Mouse (Mus musculus): ENCODE data around the gene Myo15b. TPM values are rescaled to one million over a fixed set of nuclear protein-coding genes. Genes with fewer than 3 reads are reported as not detected.

The Myo15b gene
- polyA plus RNA-seq, 1 experiment from 2014 or later = 44.8 TPM

DNA sequence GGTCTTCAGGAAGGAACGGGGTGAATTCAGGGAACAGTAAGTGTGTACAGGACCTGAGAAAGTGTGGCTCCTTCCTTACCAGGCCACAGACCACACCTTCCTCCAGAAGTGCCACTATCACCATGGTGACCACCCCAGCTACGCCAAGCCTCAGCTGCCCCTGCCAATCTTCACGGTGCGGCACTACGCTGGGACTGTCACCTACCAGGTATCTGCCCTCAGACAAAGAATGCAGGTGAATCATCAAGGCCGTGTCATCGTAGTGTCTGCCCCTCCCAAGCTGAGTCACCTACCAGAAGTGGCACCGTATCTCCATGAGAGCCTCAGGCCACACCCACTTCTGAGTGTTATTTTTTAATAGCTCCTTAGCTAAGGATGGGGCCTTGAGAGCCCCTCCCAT, 11.2 kb downstream of the Myo15b start:
- no peaks in the 10 kb centered on the region for H3K9me3 ChIP-seq (ENCODE audit: control insufficient read depth, low read length)
- no peak overlapping the region for H3K27ac ChIP-seq (ENCODE audit: low read depth)
- ATAC-seq (replicated peaks; ENCODE audit: low FRiP score, low TSS enrichment, low read depth) (peak; percentile 68), DNase-seq (ENCODE audit: low spot score) (no peak)
- H3K4me2 ChIP-seq (ENCODE audit: low read length) = no peak overlapping the region
- H3K4me1 ChIP-seq (replicated peaks; ENCODE audit: control insufficient read depth, insufficient read depth, low read length) = no peaks in the 10 kb centered on the region
- H3K9ac ChIP-seq (ENCODE audit: low read length) = no peak overlapping the region
- 78% methylated on average over 8 of the region's 8 CpGs for WGBS
- H3K4me3 ChIP-seq (ENCODE audit: low read depth, low read length) = no peak overlapping the region
- H3K27me3 ChIP-seq (replicated peaks; ENCODE audit: control insufficient read depth, insufficient read depth, low read length) = no peaks in the 10 kb centered on the region
- H3K36me3 ChIP-seq (ENCODE audit: control insufficient read depth, insufficient read depth, low read length) = no peaks in the 10 kb centered on the region

DNA sequence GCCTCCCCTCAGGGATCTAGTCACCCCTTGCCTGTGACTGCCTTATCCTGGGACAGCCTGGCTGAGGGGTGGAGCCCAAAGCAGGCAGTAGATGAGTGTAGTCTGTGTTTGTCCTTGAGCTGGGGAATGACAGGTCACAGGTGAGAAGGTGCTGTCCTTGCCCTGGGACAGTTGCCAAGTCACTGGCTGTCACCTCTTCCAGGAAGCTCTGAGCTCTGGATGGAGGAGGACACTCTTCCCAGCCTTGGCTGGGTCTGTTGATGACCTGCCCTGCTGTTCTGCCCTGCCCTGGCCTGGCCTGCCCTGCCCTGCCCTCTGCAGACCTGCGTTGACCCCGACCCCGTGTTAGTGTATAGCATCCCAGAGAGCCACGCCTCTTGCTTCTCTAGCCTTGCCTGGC, 14.2 kb downstream of the Myo15b start:
- Histone ChIP-seq H3K27me3 (replicated peaks; ENCODE audit: control insufficient read depth, insufficient read depth, low read length) (no peaks in the 10 kb centered on the region), H3K4me3 (ENCODE audit: low read depth, low read length) (no peak overlapping the region), H3K27ac (ENCODE audit: low read depth) (no peak overlapping the region), H3K4me1 (replicated peaks; ENCODE audit: control insufficient read depth, insufficient read depth, low read length) (no peaks in the 10 kb centered on the region), H3K9ac (ENCODE audit: low read length) (no peak overlapping the region), H3K9me3 (ENCODE audit: control insufficient read depth, low read length) (no peaks in the 10 kb centered on the region), H3K36me3 (ENCODE audit: control insufficient read depth, insufficient read depth, low read length) (no peaks in the 10 kb centered on the region), H3K4me2 (ENCODE audit: low read length) (no peak overlapping the region)
- no peak for ATAC-seq (replicated peaks; ENCODE audit: low FRiP score, low TSS enrichment, low read depth)
- no peak for DNase-seq (ENCODE audit: low spot score)
- 48% methylated on average over 4 of the region's 4 CpGs for WGBS

DNA sequence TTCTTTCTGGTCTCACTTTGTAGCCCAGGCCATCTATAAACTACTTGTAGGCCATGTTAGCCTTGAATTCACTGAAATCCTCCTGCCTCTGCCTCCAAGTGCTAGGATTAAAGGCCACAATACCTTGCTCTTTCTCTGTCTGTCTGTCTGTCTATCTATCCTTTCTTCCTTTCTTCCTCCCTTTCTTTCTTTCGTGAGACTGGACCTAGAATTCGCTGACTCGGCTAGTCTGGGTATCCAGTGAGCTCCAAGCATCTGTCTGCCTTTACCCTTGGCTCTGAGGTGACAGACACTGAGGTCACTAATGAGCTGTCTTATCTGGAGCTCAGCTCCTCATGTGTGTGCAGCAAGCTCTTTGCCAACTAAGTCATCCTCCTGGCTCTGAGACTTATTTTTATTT, 17.7 kb downstream of the Myo15b start:
- Histone ChIP-seq H3K4me3 (ENCODE audit: low read depth, low read length) (no peak overlapping the region), H3K4me2 (ENCODE audit: low read length) (no peak overlapping the region), H3K9me3 (ENCODE audit: control insufficient read depth, low read length) (no peaks in the 10 kb centered on the region), H3K36me3 (ENCODE audit: control insufficient read depth, insufficient read depth, low read length) (no peaks in the 10 kb centered on the region), H3K27ac (ENCODE audit: low read depth) (no peak overlapping the region), H3K4me1 (replicated peaks; ENCODE audit: control insufficient read depth, insufficient read depth, low read length) (no peaks in the 10 kb centered on the region), H3K9ac (ENCODE audit: low read length) (no peak overlapping the region), H3K27me3 (replicated peaks; ENCODE audit: control insufficient read depth, insufficient read depth, low read length) (no peaks in the 10 kb centered on the region)
- DNase-seq (ENCODE audit: low spot score) = no peak
- ATAC-seq (replicated peaks; ENCODE audit: low FRiP score, low TSS enrichment, low read depth) = no peak
- WGBS = 91% methylated on average over 3 of the region's 3 CpGs

DNA sequence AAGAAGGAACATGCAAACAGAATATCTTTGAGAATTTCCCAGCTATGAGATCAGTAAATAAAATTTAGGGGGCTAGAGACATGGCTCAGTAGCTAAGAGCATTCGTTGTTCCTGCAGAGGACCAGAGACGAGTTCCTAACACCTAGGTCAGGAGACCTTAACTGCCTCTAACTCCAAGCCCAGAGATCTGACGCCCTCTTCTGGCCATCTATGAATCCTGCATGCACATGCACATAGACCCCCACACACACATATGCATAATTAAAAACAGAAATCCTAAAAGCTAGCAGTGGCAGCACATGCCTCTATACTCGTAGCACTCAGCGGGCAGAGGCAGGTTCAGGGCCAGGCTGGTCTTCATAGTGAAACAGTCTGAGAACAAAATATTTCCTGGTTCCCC, 18.2 kb downstream of the Myo15b start:
- DNase-seq (ENCODE audit: low spot score) = no peak

DNA sequence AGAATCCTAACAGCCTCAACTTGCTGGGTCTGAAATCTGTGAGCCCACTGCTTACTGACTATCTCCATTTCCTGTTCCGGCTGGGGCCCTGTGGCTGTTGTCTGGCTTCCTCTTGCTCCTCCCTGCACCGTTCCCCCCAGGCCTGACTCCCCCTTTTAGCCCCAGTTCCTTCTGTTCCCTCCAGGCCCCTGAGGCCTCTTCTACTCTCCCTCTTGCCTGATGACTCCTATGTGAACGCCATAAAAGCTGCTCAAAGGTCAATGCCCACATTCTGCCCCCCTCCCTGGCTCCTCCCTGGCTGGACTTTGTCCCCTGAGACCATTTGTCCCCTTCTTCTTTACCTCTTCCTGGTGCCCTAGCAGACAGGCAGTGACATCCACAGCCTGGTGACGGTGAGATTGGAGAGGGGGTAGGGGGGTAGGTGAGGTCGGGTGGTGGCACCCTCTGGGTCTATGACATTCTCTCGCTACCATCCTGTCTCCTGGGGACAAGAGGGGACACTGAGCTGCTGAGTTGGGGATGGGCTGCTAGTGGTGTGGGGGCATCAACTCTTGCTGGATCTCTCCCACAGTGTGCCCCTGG, 19.1 kb downstream of the Myo15b start:
- H3K36me3 ChIP-seq (ENCODE audit: control insufficient read depth, insufficient read depth, low read length) = no peaks in the 10 kb centered on the region
- H3K9me3 ChIP-seq (ENCODE audit: control insufficient read depth, low read length) = no peaks in the 10 kb centered on the region
- no peak overlapping the region for H3K9ac ChIP-seq (ENCODE audit: low read length)
- H3K4me1 ChIP-seq (replicated peaks; ENCODE audit: control insufficient read depth, insufficient read depth, low read length) = no peaks in the 10 kb centered on the region
- peak overlapping the region; percentile 71 for H3K27ac ChIP-seq (ENCODE audit: low read depth)
- H3K27me3 ChIP-seq (replicated peaks; ENCODE audit: control insufficient read depth, insufficient read depth, low read length) = no peaks in the 10 kb centered on the region
- peak overlapping the region; percentile 35 for H3K4me2 ChIP-seq (ENCODE audit: low read length)
- peak overlapping the region; percentile 19 for H3K4me3 ChIP-seq (ENCODE audit: low read depth, low read length)
- peak; percentile 84 for ATAC-seq (replicated peaks; ENCODE audit: low FRiP score, low TSS enrichment, low read depth)
- DNase-seq (ENCODE audit: low spot score) = peak; percentile 74
- WGBS = 44% methylated on average over 6 of the region's 6 CpGs

More for the DNA sequence above, 18.2 kb downstream of the Myo15b start:
- Histone ChIP-seq H3K9ac (ENCODE audit: low read length) (no peak overlapping the region), H3K4me2 (ENCODE audit: low read length) (no peak overlapping the region), H3K27ac (ENCODE audit: low read depth) (peak overlapping the region; percentile 71; the same call in 1 of the 2 replicates), H3K4me1 (replicated peaks; ENCODE audit: control insufficient read depth, insufficient read depth, low read length) (no peaks in the 10 kb centered on the region), H3K4me3 (ENCODE audit: low read depth, low read length) (no peak overlapping the region), H3K27me3 (replicated peaks; ENCODE audit: control insufficient read depth, insufficient read depth, low read length) (no peaks in the 10 kb centered on the region), H3K36me3 (ENCODE audit: control insufficient read depth, insufficient read depth, low read length) (no peaks in the 10 kb centered on the region), H3K9me3 (ENCODE audit: control insufficient read depth, low read length) (no peaks in the 10 kb centered on the region)
- 79% methylated on average over 5 of the region's 5 CpGs for WGBS
- no peak for ATAC-seq (replicated peaks; ENCODE audit: low FRiP score, low TSS enrichment, low read depth)

DNA sequence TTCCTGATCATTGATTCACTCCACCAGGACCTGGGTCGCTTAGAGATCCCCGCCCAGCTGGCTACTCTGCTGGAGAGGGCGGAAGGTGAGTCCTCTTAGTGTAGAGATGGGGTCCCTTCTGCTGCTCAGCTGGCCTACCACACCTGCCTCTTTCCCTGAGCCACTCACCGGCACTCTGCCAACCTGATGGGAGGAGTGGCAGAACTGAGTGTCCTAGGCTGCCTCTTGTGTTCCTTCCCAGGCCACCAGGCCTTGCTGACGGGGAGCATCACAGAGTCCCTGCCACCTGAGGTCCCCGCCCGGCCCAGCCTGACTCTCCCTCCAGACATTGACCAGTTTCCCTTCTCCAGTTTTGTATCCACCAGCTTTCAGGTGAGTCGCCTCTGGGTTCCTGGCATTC, 19.9 kb downstream of the Myo15b start:
- 70% methylated on average over 8 of the region's 8 CpGs for WGBS
- H3K36me3 ChIP-seq (ENCODE audit: control insufficient read depth, insufficient read depth, low read length) = no peaks in the 10 kb centered on the region
- H3K4me3 ChIP-seq (ENCODE audit: low read depth, low read length) = peak overlapping the region; percentile 19
- no peak overlapping the region for H3K27ac ChIP-seq (ENCODE audit: low read depth)
- no peaks in the 10 kb centered on the region for H3K9me3 ChIP-seq (ENCODE audit: control insufficient read depth, low read length)
- ATAC-seq (replicated peaks; ENCODE audit: low FRiP score, low TSS enrichment, low read depth) (no peak), DNase-seq (ENCODE audit: low spot score) (no peak)
- no peaks in the 10 kb centered on the region for H3K4me1 ChIP-seq (replicated peaks; ENCODE audit: control insufficient read depth, insufficient read depth, low read length)
- no peak overlapping the region for H3K9ac ChIP-seq (ENCODE audit: low read length)
- peak overlapping the region; percentile 35 for H3K4me2 ChIP-seq (ENCODE audit: low read length)
- no peaks in the 10 kb centered on the region for H3K27me3 ChIP-seq (replicated peaks; ENCODE audit: control insufficient read depth, insufficient read depth, low read length)

DNA sequence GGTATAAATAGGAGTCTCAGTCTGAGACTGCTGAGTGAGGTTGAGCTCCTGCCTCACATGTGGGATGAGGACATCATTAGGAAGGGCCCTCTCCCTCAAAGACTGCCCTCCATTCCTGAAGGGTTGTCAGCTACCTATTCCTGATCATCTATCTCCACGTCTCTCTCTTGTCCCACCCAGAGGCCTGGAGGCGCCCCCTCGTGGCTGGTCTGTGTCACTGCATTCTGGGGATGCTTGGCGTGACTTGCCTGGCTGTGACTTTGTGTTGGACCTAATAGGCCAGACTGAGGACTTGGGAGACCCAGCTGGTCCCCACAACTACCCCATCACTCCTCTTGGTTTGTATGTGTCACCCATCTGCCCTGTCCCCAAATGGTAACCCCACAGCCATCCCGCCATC, 22.8 kb downstream of the Myo15b start:
- H3K27ac ChIP-seq (ENCODE audit: low read depth) = no peak overlapping the region
- 25% methylated on average over 5 of the region's 5 CpGs for WGBS
- no peak overlapping the region for H3K4me3 ChIP-seq (ENCODE audit: low read depth, low read length)
- DNase-seq (ENCODE audit: low spot score) (peak; percentile 67), ATAC-seq (replicated peaks; ENCODE audit: low FRiP score, low TSS enrichment, low read depth) (no peak)
- no peak overlapping the region for H3K4me2 ChIP-seq (ENCODE audit: low read length)
- no peak overlapping the region for H3K9ac ChIP-seq (ENCODE audit: low read length)
- no peaks in the 10 kb centered on the region for H3K36me3 ChIP-seq (ENCODE audit: control insufficient read depth, insufficient read depth, low read length)
- no peaks in the 10 kb centered on the region for H3K9me3 ChIP-seq (ENCODE audit: control insufficient read depth, low read length)
- H3K4me1 ChIP-seq (replicated peaks; ENCODE audit: control insufficient read depth, insufficient read depth, low read length) = no peaks in the 10 kb centered on the region
- H3K27me3 ChIP-seq (replicated peaks; ENCODE audit: control insufficient read depth, insufficient read depth, low read length) = no peaks in the 10 kb centered on the region

DNA sequence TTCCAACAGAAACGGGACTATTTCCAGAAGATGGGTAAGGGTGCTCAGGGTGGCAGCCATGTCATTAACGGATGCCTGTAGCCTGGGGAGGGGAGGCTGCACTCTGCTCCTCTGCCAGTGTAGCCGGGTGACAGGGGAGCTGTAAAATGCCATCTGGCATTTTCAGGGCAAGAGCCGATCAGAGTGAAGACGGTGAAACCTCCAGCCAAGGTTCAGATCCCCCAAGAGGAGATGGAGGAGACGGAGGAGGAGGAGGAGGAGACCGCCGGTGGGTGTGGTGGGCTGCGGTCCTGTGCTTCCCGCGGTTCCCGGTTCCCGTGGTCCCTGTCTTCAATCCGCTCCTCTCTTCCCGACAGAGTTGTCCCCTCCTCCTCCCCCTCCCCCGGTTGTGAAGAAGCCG, 25.0 kb downstream of the Myo15b start:
- Histone ChIP-seq H3K4me2 (ENCODE audit: low read length) (peak overlapping the region; percentile 22), H3K4me1 (replicated peaks; ENCODE audit: control insufficient read depth, insufficient read depth, low read length) (no peaks in the 10 kb centered on the region), H3K36me3 (ENCODE audit: control insufficient read depth, insufficient read depth, low read length) (no peaks in the 10 kb centered on the region), H3K4me3 (ENCODE audit: low read depth, low read length) (no peak overlapping the region), H3K9ac (ENCODE audit: low read length) (0 out of 2 replicates have a peak overlapping the region, but pooled peaks have one; percentile 3), H3K27ac (ENCODE audit: low read depth) (no peak overlapping the region), H3K27me3 (replicated peaks; ENCODE audit: control insufficient read depth, insufficient read depth, low read length) (no peaks in the 10 kb centered on the region), H3K9me3 (ENCODE audit: control insufficient read depth, low read length) (no peaks in the 10 kb centered on the region)
- DNase-seq (ENCODE audit: low spot score) (no peak), ATAC-seq (replicated peaks; ENCODE audit: low FRiP score, low TSS enrichment, low read depth) (no peak)
- 23% methylated on average over 17 of the region's 17 CpGs for WGBS

DNA sequence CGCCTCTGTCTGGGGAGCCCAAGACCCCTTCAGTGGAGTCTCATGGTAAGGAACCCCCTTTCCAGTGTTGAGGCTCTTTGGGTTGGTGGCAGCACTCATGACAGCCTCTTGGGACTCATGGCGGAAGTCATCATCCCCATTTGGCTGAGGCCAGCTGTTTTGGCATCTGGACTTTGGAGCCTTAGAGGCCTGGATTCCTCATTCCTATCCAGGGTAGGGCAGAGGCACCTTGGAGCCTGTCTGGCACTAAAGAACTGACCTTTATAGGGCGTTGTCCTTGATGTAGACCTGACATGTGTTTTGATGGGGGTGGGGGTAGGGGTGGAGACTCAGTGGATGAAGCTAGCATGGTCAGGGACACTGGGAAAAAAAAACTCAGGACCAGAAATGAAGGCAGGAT, 26.2 kb downstream of the Myo15b start:
- Histone ChIP-seq H3K36me3 (ENCODE audit: control insufficient read depth, insufficient read depth, low read length) (no peaks in the 10 kb centered on the region), H3K4me1 (replicated peaks; ENCODE audit: control insufficient read depth, insufficient read depth, low read length) (no peaks in the 10 kb centered on the region), H3K4me3 (ENCODE audit: low read depth, low read length) (no peak overlapping the region), H3K4me2 (ENCODE audit: low read length) (no peak overlapping the region), H3K9me3 (ENCODE audit: control insufficient read depth, low read length) (no peaks in the 10 kb centered on the region), H3K27me3 (replicated peaks; ENCODE audit: control insufficient read depth, insufficient read depth, low read length) (no peaks in the 10 kb centered on the region), H3K27ac (ENCODE audit: low read depth) (no peak overlapping the region), H3K9ac (ENCODE audit: low read length) (no peak overlapping the region)
- DNase-seq (ENCODE audit: low spot score) (no peak), ATAC-seq (replicated peaks; ENCODE audit: low FRiP score, low TSS enrichment, low read depth) (no peak)
- WGBS = 92% methylated on average over 3 of the region's 3 CpGs
